Mouse (Mus musculus): ENCODE measurements around the gene Cdc42ep4. TPM values are rescaled to one million over a fixed set of nuclear protein-coding genes. Genes with fewer than 3 reads are reported as not detected.

Cdc42ep4 gene
- polyA plus RNA-seq, 1 experiment from 2014 or later: 102 TPM

- H3K4me2 ChIP-seq (replicated peaks): no peak overlapping the region
- H3K36me3 ChIP-seq: peaks cover 56% of the 10 kb centered on the region
- no peaks in the 10 kb centered on the region for H3K27me3 ChIP-seq
- no peak overlapping the region for H3K27ac ChIP-seq
- H3K4me3 ChIP-seq: no peak overlapping the region
- WGBS: 66% methylated on average over 7 of the region's 7 CpGs
- no peak for ATAC-seq (ENCODE audit: low FRiP score, low read depth)
- H3K4me1 ChIP-seq: peaks cover 52% of the 10 kb centered on the region
- peaks cover 4% of the 10 kb centered on the region; the same call in 1 of the 2 replicates for H3K9me3 ChIP-seq
- no peak overlapping the region; the same call in 1 of the 2 replicates for H3K9ac ChIP-seq
Measured at GRCm38 (mm10) chr11:113740100-113740499, 11.6 kb downstream of the Cdc42ep4 start.

GRCm38 (mm10) chr11:113739213-113739612 is 12.5 kb downstream of the Cdc42ep4 start:
- Histone ChIP-seq H3K4me3 (no peak overlapping the region), H3K9ac (no peak overlapping the region), H3K27ac (no peak overlapping the region), H3K36me3 (peaks cover 53% of the 10 kb centered on the region), H3K27me3 (no peaks in the 10 kb centered on the region), H3K4me2 (replicated peaks) (no peak overlapping the region), H3K9me3 (peaks cover 4% of the 10 kb centered on the region; the same call in 1 of the 2 replicates), H3K4me1 (peaks cover 60% of the 10 kb centered on the region)
- 86% methylated on average over 8 of the region's 8 CpGs for WGBS
- ATAC-seq (ENCODE audit: low FRiP score, low read depth): no peak

GRCm38 (mm10) chr11:113737912-113738311 is 13.8 kb downstream of the Cdc42ep4 start:
- no peak overlapping the region for H3K9ac ChIP-seq
- no peak overlapping the region for H3K4me3 ChIP-seq
- WGBS: 89% methylated on average over 8 of the region's 8 CpGs
- H3K4me2 ChIP-seq (replicated peaks): no peak overlapping the region
- H3K9me3 ChIP-seq: no peaks in the 10 kb centered on the region
- peaks cover 42% of the 10 kb centered on the region for H3K36me3 ChIP-seq
- H3K27ac ChIP-seq: no peak overlapping the region
- peaks cover 73% of the 10 kb centered on the region for H3K4me1 ChIP-seq
- no peak for ATAC-seq (ENCODE audit: low FRiP score, low read depth)
- no peaks in the 10 kb centered on the region for H3K27me3 ChIP-seq

- peaks cover 78% of the 10 kb centered on the region for H3K4me1 ChIP-seq
- H3K4me3 ChIP-seq: no peak overlapping the region
- no peak overlapping the region for H3K4me2 ChIP-seq (replicated peaks)
- no peaks in the 10 kb centered on the region for H3K9me3 ChIP-seq
- WGBS: 88% methylated on average over 3 of the region's 3 CpGs
- no peak overlapping the region for H3K27ac ChIP-seq
- no peaks in the 10 kb centered on the region for H3K27me3 ChIP-seq
- H3K9ac ChIP-seq: no peak overlapping the region
- H3K36me3 ChIP-seq: peaks cover 37% of the 10 kb centered on the region
- ATAC-seq (ENCODE audit: low FRiP score, low read depth): no peak
Measured at GRCm38 (mm10) chr11:113737553-113737854, 14.2 kb downstream of the Cdc42ep4 start.

- no peak overlapping the region for H3K27ac ChIP-seq
- peaks cover 32% of the 10 kb centered on the region for H3K36me3 ChIP-seq
- no peak overlapping the region for H3K9ac ChIP-seq
- WGBS: 82% methylated on average over 11 of the region's 11 CpGs
- ATAC-seq (ENCODE audit: low FRiP score, low read depth): no peak
- H3K4me2 ChIP-seq (replicated peaks): no peak overlapping the region
- no peaks in the 10 kb centered on the region for H3K27me3 ChIP-seq
- no peak overlapping the region for H3K4me3 ChIP-seq
- H3K4me1 ChIP-seq: peaks cover 80% of the 10 kb centered on the region
- H3K9me3 ChIP-seq: no peaks in the 10 kb centered on the region
Measured at GRCm38 (mm10) chr11:113736848-113737552, 14.7 kb downstream of the Cdc42ep4 start.

GRCm38 (mm10) chr11:113735151-113735550 is 16.5 kb downstream of the Cdc42ep4 start:
- ATAC-seq (ENCODE audit: low FRiP score, low read depth): no peak
- no peak overlapping the region for H3K4me3 ChIP-seq
- no peaks in the 10 kb centered on the region for H3K27me3 ChIP-seq
- H3K4me1 ChIP-seq: peaks cover 96% of the 10 kb centered on the region
- 60% methylated on average over 6 of the region's 6 CpGs for WGBS
- peak overlapping the region; percentile 28; the same call in 1 of the 2 replicates for H3K27ac ChIP-seq
- H3K9me3 ChIP-seq: no peaks in the 10 kb centered on the region
- no peak overlapping the region for H3K4me2 ChIP-seq (replicated peaks)
- peaks cover 21% of the 10 kb centered on the region for H3K36me3 ChIP-seq
- H3K9ac ChIP-seq: peak overlapping the region; percentile 25; the same call in 1 of the 2 replicates

GRCm38 (mm10) chr11:113733631-113734364 is 17.9 kb downstream of the Cdc42ep4 start:
- Histone ChIP-seq H3K4me2 (replicated peaks) (no peak overlapping the region), H3K9me3 (no peaks in the 10 kb centered on the region), H3K9ac (no peak overlapping the region), H3K36me3 (peaks cover 18% of the 10 kb centered on the region), H3K4me3 (no peak overlapping the region), H3K27ac (no peak overlapping the region), H3K4me1 (peaks cover 96% of the 10 kb centered on the region), H3K27me3 (no peaks in the 10 kb centered on the region)
- no peak for ATAC-seq (ENCODE audit: low FRiP score, low read depth)
- WGBS: 73% methylated on average over 6 of the region's 6 CpGs

- Histone ChIP-seq H3K4me2 (replicated peaks) (no peak overlapping the region), H3K4me1 (peaks cover 97% of the 10 kb centered on the region), H3K9ac (no peak overlapping the region), H3K36me3 (peaks cover 30% of the 10 kb centered on the region), H3K27me3 (no peaks in the 10 kb centered on the region), H3K27ac (no peak overlapping the region), H3K9me3 (no peaks in the 10 kb centered on the region), H3K4me3 (no peak overlapping the region)
- 96% methylated on average over 10 of the region's 10 CpGs for WGBS
- no peak for ATAC-seq (ENCODE audit: low FRiP score, low read depth)
Measured at GRCm38 (mm10) chr11:113731945-113732612, 19.6 kb downstream of the Cdc42ep4 start.

GRCm38 (mm10) chr11:113730879-113731278 is 20.8 kb downstream of the Cdc42ep4 start:
- Histone ChIP-seq H3K9ac (no peak overlapping the region), H3K4me2 (replicated peaks) (no peak overlapping the region), H3K36me3 (peaks cover 42% of the 10 kb centered on the region), H3K27ac (no peak overlapping the region), H3K4me3 (no peak overlapping the region), H3K27me3 (no peaks in the 10 kb centered on the region), H3K9me3 (no peaks in the 10 kb centered on the region), H3K4me1 (peaks cover 98% of the 10 kb centered on the region)
- 70% methylated on average over 3 of the region's 3 CpGs for whole genome bisulfite sequencing
- ATAC-seq (ENCODE audit: low FRiP score, low read depth): no peak

GRCm38 (mm10) chr11:113729917-113730316 is 21.8 kb downstream of the Cdc42ep4 start:
- Histone ChIP-seq H3K4me3 (no peak overlapping the region), H3K27me3 (no peaks in the 10 kb centered on the region), H3K9me3 (no peaks in the 10 kb centered on the region), H3K9ac (no peak overlapping the region), H3K36me3 (peaks cover 47% of the 10 kb centered on the region), H3K27ac (no peak overlapping the region), H3K4me1 (peaks cover 94% of the 10 kb centered on the region), H3K4me2 (replicated peaks) (no peak overlapping the region)
- ATAC-seq (ENCODE audit: low FRiP score, low read depth): no peak
- 39% methylated on average over 8 of the region's 8 CpGs for WGBS

GRCm38 (mm10) chr11:113729239-113729638 is 22.4 kb downstream of the Cdc42ep4 start:
- ATAC-seq (ENCODE audit: low FRiP score, low read depth): no peak
- no peaks in the 10 kb centered on the region for H3K27me3 ChIP-seq
- H3K4me3 ChIP-seq: no peak overlapping the region
- H3K4me1 ChIP-seq: peaks cover 87% of the 10 kb centered on the region
- WGBS: 81% methylated on average over 21 of the region's 21 CpGs
- no peaks in the 10 kb centered on the region for H3K9me3 ChIP-seq
- no peak overlapping the region for H3K4me2 ChIP-seq (replicated peaks)
- H3K36me3 ChIP-seq: peaks cover 50% of the 10 kb centered on the region
- no peak overlapping the region for H3K9ac ChIP-seq
- H3K27ac ChIP-seq: no peak overlapping the region

- peak overlapping the region; percentile 50; the same call in 1 of the 2 replicates for H3K9ac ChIP-seq
- peak overlapping the region; percentile 69 for H3K27ac ChIP-seq
- ATAC-seq (ENCODE audit: low FRiP score, low read depth): no peak
- H3K4me1 ChIP-seq: peaks cover 75% of the 10 kb centered on the region
- no peak overlapping the region for H3K4me2 ChIP-seq (replicated peaks)
- WGBS: 17% methylated on average over 6 of the region's 6 CpGs
- H3K9me3 ChIP-seq: no peaks in the 10 kb centered on the region
- H3K36me3 ChIP-seq: peaks cover 55% of the 10 kb centered on the region
- H3K27me3 ChIP-seq: no peaks in the 10 kb centered on the region
- no peak overlapping the region for H3K4me3 ChIP-seq
Measured at GRCm38 (mm10) chr11:113727992-113728391, 23.7 kb downstream of the Cdc42ep4 start.
